Mouse (Mus musculus): ENCODE data around the gene Cxcl12.

Gene Cxcl12

GRCm38 (mm10) chr6:117219300-117219680 lies 51.0 kb downstream of the Cxcl12 start:
- no peak for DNase-seq (ENCODE audit: low read depth in 2 of 2, low spot score in 2 of 2)

DNA sequence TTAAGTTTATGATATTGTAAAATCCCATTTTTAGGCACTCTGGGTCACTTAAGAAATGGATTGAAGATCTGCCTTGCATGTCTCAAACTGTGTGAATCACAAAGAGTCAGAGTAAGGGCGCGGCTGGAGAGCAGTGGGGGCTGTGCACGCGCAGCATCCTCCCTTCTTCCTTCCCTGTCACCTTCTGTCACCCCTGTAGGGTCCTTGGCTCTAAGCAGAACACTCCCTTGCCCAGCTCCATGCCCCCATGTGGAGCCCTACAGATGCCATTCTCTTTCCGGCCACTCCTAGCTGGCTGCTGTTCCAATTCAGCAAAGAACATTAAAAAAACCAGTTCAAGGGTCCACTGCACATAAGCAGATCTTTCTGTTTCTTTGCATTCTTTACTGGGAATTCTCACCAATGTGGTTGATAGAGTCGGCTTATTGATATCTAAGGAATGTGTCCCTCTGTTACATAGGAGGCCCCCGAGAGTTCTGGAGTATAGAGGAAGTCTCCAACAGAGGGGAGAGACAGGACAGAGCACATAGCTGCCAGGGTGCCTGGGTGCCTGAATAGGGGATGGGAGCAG lies 51.7 kb downstream of the Cxcl12 start:
- no peak for DNase-seq (ENCODE audit: low read depth in 2 of 2, low spot score in 2 of 2)

DNA sequence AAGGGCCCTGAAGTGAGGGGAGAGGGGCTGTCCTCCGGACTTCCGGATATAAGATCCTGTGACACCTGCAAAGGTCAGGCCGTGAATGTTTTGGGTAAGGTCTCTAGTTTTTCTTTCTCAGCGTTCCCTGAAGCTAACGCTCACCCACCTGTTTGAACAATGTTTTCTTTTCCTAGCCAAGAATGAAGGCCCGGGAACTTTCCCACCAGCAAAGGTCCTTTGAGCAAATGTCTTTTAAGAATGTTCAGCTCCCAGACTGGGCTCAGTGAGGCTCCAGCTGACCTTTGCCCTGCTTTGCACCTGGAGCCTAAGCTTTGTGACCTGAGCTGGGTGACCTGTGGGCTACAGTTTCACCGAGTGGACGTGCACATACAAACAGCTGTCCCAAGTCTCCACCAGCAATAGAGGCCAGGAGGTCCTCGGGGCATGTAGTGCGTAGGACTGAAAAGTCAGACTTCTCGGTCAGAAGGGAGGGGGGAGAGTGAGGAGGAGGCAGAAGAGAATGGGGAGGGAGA lies 52.6 kb downstream of the Cxcl12 start:
- DNase-seq (ENCODE audit: low read depth in 2 of 2, low spot score in 2 of 2), result no peak

Data from CD8-positive naive resting alpha-beta T cell, adult 2 months (primary cell).